Mouse (Mus musculus) inflammation-experienced regulatory T-cells, adult 6 months (primary cell): Measurements from ENCODE around the gene Ccdc186. TPM values are rescaled to one million over a fixed set of nuclear protein-coding genes. Genes with fewer than 3 reads are reported as not detected.

Experiments
- ATAC-seq: one replicate; pipeline ENCODE4 v1.8.0; 2017
- polyA plus RNA-seq, 3 experiments: library from polyadenylated mRNA; unstranded; fragments of 100-300 nt; shearing (Covaris generic); gene quantifications; one replicate each; pipeline ENCODE4 v1.2.1; 2017

Gene Ccdc186
- polyA plus RNA-seq, 3 experiments from 2014 or later, result 8.1 to 12.1 (median 11.4) TPM

GRCm38 (mm10) chr19:56750709-56751108 is 71.3 kb downstream of the Ccdc186 start:
- ATAC-seq, result no peak

GRCm38 (mm10) chr19:56749343-56749742 is 72.6 kb downstream of the Ccdc186 start:
- ATAC-seq, result no peak

- ATAC-seq, result no peak
These were observed 74.1 kb downstream of the Ccdc186 start for GRCm38 (mm10) chr19:56747878-56748277.

GRCm38 (mm10) chr19:56746618-56747017 is 75.4 kb downstream of the Ccdc186 start:
- ATAC-seq, result no peak

- no peak for ATAC-seq
These were observed 76.5 kb downstream of the Ccdc186 start for GRCm38 (mm10) chr19:56745528-56745927.

- ATAC-seq, result no peak
These were observed 76.9 kb downstream of the Ccdc186 start for GRCm38 (mm10) chr19:56745061-56745460.

Other genes with a start within 250 kb of the Ccdc186 start
- under 1 TPM in 1 of 3 experiments, not detected in 2; 0.20 TPM for gene Adrb1, start 100.0 kb downstream of the Ccdc186 start, polyA plus RNA-seq
- not detected for gene Tdrd1, start 4.0 kb upstream of the Ccdc186 start, polyA plus RNA-seq
- not detected for gene Vwa2, start 52.1 kb upstream of the Ccdc186 start, polyA plus RNA-seq
- gene Afap1l2, start 186.0 kb upstream of the Ccdc186 start, polyA plus RNA-seq, result not detected